Mouse (Mus musculus): ENCODE results near the gene Nkx2-5. TPM values are rescaled to one million over a fixed set of nuclear protein-coding genes. Genes with fewer than 3 reads are reported as not detected.

Nkx2-5 gene
- polyA plus RNA-seq, 1 experiment from 2014 or later: 0.09 TPM

DNA sequence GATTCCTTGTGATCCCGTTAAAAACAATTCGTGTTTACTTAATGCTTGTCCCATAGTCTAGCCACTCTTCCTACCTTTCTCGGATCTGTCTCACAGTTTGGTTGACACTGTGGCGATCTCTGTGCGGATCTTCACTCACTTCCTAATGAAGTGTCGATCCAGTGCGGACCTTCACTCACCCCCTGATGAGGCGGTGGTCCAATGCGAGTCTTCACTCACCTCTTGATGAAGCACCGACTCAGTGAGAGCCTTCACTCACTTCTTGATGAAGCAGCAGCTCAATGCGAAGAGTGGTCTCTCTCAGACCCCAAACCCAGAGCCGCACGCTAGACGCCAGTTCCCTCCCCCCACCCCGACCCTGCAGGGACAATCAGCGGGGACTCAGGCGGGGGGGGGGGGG is 18.7 kb downstream of the Nkx2-5 start:
- no peak overlapping the region for H3K27ac ChIP-seq (replicated peaks)
- H3K9ac ChIP-seq: no peak overlapping the region
- no peak overlapping the region for H3K4me3 ChIP-seq
- no peak overlapping the region for H3K4me2 ChIP-seq
- no peaks in the 10 kb centered on the region for H3K9me3 ChIP-seq
- no peak for ATAC-seq (ENCODE audit: low FRiP score, low read depth)
- WGBS: 77% methylated on average over 15 of the region's 17 CpGs
- H3K36me3 ChIP-seq: no peaks in the 10 kb centered on the region
- no peaks in the 10 kb centered on the region for H3K27me3 ChIP-seq
- H3K4me1 ChIP-seq (replicated peaks): no peaks in the 10 kb centered on the region

DNA sequence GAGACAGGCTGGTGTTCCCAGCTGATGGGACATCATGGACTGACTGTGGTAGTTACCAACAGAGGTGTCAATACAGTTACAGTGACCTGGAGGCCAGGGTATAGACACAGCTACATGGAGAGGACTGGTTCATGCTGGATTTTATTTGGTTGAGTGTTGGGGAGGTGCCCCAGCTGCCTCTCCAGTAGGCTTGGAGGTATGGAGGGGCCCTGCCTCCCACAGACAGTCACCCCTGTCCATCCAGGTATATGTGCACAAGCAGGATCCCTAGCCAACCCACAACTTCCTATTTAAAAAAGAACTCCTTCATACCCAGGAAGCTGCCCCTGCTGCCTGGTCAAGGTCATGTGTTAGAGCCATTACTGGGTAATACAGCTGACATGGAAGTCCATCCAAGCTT is 27.0 kb downstream of the Nkx2-5 start:
- no peak overlapping the region for H3K27ac ChIP-seq (replicated peaks)
- H3K9ac ChIP-seq: no peak overlapping the region
- no peaks in the 10 kb centered on the region for H3K36me3 ChIP-seq
- H3K9me3 ChIP-seq: no peaks in the 10 kb centered on the region
- no peaks in the 10 kb centered on the region for H3K27me3 ChIP-seq
- H3K4me3 ChIP-seq: no peak overlapping the region
- no peak for ATAC-seq (ENCODE audit: low FRiP score, low read depth)
- no peak overlapping the region for H3K4me2 ChIP-seq
- no peaks in the 10 kb centered on the region for H3K4me1 ChIP-seq (replicated peaks)

- ATAC-seq (ENCODE audit: low FRiP score, low read depth): no peak
- 83% methylated on average over 6 of the region's 6 CpGs for WGBS
- no peak overlapping the region for H3K4me2 ChIP-seq
Observed at GRCm38 (mm10) chr17:26816810-26817209, 28.0 kb downstream of the Nkx2-5 start.

DNA sequence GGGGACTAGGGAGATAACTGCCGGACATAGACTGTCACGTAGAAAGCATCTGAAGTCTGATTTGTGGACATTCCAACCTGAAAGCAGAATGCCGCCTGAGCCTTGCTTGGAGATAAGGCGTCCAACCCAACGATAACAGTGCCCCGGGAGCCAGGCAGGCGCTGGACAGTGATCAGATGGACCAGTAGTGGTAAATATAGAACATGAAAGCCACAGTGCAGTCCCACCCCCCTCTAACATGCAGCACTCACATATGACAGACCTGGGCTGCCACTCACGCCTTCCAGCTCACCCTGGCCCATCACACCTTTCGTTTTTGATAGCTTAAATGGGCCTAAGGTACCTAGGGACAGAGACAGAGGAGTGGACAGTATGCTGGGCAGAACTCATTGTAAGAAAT is 31.3 kb downstream of the Nkx2-5 start:
- H3K4me2 ChIP-seq: no peak overlapping the region
- ATAC-seq (ENCODE audit: low FRiP score, low read depth): no peak
- no peaks in the 10 kb centered on the region for H3K27me3 ChIP-seq
- no peaks in the 10 kb centered on the region for H3K36me3 ChIP-seq
- H3K4me1 ChIP-seq (replicated peaks): no peaks in the 10 kb centered on the region
- H3K4me3 ChIP-seq: no peak overlapping the region
- no peaks in the 10 kb centered on the region for H3K9me3 ChIP-seq
- H3K9ac ChIP-seq: no peak overlapping the region
- 87% methylated on average over 9 of the region's 9 CpGs for WGBS
- no peak overlapping the region for H3K27ac ChIP-seq (replicated peaks)

More at GRCm38 (mm10) chr17:26816810-26817209, 28.0 kb downstream of the Nkx2-5 start:
- Histone ChIP-seq H3K9ac (no peak overlapping the region), H3K4me1 (replicated peaks) (no peaks in the 10 kb centered on the region), H3K27me3 (no peaks in the 10 kb centered on the region), H3K9me3 (no peaks in the 10 kb centered on the region), H3K4me3 (no peak overlapping the region), H3K36me3 (no peaks in the 10 kb centered on the region), H3K27ac (replicated peaks) (no peak overlapping the region)

GRCm38 (mm10) chr17:26812607-26813006 is 32.2 kb downstream of the Nkx2-5 start:
- WGBS: 80% methylated on average over 2 of the region's 2 CpGs
- H3K27ac ChIP-seq (replicated peaks): no peak overlapping the region
- H3K9me3 ChIP-seq: no peaks in the 10 kb centered on the region
- H3K4me3 ChIP-seq: no peak overlapping the region
- no peak for ATAC-seq (ENCODE audit: low FRiP score, low read depth)
- no peak overlapping the region for H3K9ac ChIP-seq
- H3K4me1 ChIP-seq (replicated peaks): no peaks in the 10 kb centered on the region
- no peak overlapping the region for H3K4me2 ChIP-seq
- H3K36me3 ChIP-seq: no peaks in the 10 kb centered on the region
- no peaks in the 10 kb centered on the region for H3K27me3 ChIP-seq

DNA sequence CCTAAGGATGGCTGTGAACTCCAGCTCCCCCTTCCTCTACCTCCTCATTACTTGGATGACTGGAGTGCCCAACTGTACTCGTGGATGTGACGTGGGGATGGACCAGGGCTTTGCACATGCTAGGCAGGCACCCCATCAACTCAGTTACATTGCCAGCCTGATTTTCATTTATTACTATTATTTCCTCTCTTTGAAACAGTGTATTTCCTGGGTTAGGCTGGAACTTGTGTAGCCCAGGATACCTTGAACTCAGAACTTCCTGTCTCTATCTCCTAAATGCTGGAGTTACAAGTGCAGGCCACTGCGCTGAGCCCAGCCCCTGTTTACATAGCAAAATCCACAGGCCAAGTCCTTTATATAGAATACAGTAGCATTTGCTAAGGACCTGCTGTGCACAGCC is 41.9 kb downstream of the Nkx2-5 start:
- H3K27ac ChIP-seq (replicated peaks): no peak overlapping the region
- WGBS: 84% methylated on average over 3 of the region's 3 CpGs
- H3K4me3 ChIP-seq: no peak overlapping the region
- no peak overlapping the region for H3K4me2 ChIP-seq
- H3K4me1 ChIP-seq (replicated peaks): no peaks in the 10 kb centered on the region
- no peak overlapping the region for H3K9ac ChIP-seq
- ATAC-seq (ENCODE audit: low FRiP score, low read depth): no peak
- no peaks in the 10 kb centered on the region for H3K27me3 ChIP-seq
- no peaks in the 10 kb centered on the region for H3K36me3 ChIP-seq
- H3K9me3 ChIP-seq: no peaks in the 10 kb centered on the region

- H3K36me3 ChIP-seq: peaks cover 9% of the 10 kb centered on the region
Observed at GRCm38 (mm10) chr17:26797379-26798128, 47.3 kb downstream of the Nkx2-5 start.

GRCm38 (mm10) chr17:26795386-26795785 is 49.4 kb downstream of the Nkx2-5 start:
- Histone ChIP-seq H3K4me2 (no peak overlapping the region), H3K9me3 (no peaks in the 10 kb centered on the region), H3K27ac (replicated peaks) (no peak overlapping the region), H3K4me1 (replicated peaks) (no peaks in the 10 kb centered on the region), H3K27me3 (no peaks in the 10 kb centered on the region), H3K9ac (no peak overlapping the region), H3K36me3 (peaks cover 28% of the 10 kb centered on the region), H3K4me3 (no peak overlapping the region)
- WGBS: 81% methylated on average over 7 of the region's 7 CpGs
- ATAC-seq (ENCODE audit: low FRiP score, low read depth): no peak

More at GRCm38 (mm10) chr17:26797379-26798128, 47.3 kb downstream of the Nkx2-5 start:
- WGBS: 80% methylated on average over 6 of the region's 6 CpGs
- Histone ChIP-seq H3K4me2 (no peak overlapping the region), H3K9me3 (no peaks in the 10 kb centered on the region), H3K27ac (replicated peaks) (no peak overlapping the region), H3K4me1 (replicated peaks) (no peaks in the 10 kb centered on the region), H3K27me3 (no peaks in the 10 kb centered on the region), H3K9ac (no peak overlapping the region), H3K4me3 (no peak overlapping the region)
- ATAC-seq (ENCODE audit: low FRiP score, low read depth): no peak

DNA sequence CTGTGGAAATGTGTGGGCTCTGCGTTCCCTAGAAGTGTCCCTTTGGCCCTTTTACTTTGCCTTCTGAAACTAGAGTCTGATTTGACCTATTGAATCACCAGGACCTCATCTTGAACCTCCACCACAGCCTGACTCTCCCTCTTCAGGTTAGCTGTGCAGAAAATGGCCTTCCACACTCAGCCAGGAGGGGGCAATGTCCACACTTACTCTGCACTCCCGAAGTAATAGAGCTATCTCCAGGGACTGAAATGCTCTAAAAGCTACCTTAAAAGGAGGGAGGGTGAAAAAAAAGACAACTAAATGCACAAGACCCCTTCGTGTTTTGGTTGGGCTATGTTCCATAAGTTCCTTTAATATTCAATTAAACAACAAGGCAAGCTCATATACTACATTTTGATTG is 50.1 kb downstream of the Nkx2-5 start:
- H3K36me3 ChIP-seq: peaks cover 33% of the 10 kb centered on the region
- no peak overlapping the region for H3K9ac ChIP-seq
- no peaks in the 10 kb centered on the region for H3K4me1 ChIP-seq (replicated peaks)
- H3K4me2 ChIP-seq: no peak overlapping the region
- no peaks in the 10 kb centered on the region for H3K9me3 ChIP-seq
- no peak overlapping the region for H3K4me3 ChIP-seq
- no peak overlapping the region for H3K27ac ChIP-seq (replicated peaks)
- ATAC-seq (ENCODE audit: low FRiP score, low read depth): no peak
- no peaks in the 10 kb centered on the region for H3K27me3 ChIP-seq
- 24% methylated on average over 3 of the region's 3 CpGs for WGBS

DNA sequence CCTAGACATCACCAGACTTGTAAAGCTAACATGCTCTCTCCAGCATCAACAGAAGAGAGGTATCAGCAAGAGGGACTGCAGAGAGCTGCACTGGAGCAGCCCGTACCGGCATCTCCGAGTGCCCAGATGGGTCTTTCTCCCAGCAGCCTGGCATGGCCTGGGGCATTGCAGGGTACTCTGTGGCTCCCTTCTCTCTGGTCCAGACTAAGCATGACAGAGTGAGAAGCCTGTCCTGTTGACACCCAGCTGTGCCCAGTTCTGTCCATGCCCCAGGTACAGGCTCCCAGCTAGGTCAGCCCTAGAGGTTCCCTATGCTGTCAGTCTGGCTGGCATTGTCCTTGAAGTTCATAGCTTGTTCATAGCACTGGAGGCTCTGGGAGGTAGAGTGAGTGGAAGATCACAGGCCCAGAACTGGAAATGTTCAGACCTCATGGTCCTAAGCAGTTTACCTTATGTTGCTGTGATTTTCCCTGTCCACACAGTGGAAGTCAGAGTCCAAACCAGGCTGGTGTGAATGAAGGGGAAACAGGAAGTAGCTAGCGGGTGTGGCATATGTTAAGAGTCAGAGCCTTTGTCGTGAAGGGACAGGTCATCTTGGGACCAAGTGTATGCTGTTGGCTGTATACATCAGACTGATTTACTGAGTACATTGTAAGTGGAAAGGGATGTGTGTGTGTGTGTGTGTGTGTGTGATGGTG is 51.6 kb downstream of the Nkx2-5 start:
- 82% methylated on average over 5 of the region's 5 CpGs for WGBS
- ATAC-seq (ENCODE audit: low FRiP score, low read depth): no peak
- no peaks in the 10 kb centered on the region for H3K27me3 ChIP-seq
- H3K4me1 ChIP-seq (replicated peaks): no peaks in the 10 kb centered on the region
- no peak overlapping the region for H3K4me3 ChIP-seq
- no peak overlapping the region for H3K4me2 ChIP-seq
- H3K9me3 ChIP-seq: no peaks in the 10 kb centered on the region
- peaks cover 49% of the 10 kb centered on the region for H3K36me3 ChIP-seq
- no peak overlapping the region for H3K9ac ChIP-seq
- H3K27ac ChIP-seq (replicated peaks): no peak overlapping the region

DNA sequence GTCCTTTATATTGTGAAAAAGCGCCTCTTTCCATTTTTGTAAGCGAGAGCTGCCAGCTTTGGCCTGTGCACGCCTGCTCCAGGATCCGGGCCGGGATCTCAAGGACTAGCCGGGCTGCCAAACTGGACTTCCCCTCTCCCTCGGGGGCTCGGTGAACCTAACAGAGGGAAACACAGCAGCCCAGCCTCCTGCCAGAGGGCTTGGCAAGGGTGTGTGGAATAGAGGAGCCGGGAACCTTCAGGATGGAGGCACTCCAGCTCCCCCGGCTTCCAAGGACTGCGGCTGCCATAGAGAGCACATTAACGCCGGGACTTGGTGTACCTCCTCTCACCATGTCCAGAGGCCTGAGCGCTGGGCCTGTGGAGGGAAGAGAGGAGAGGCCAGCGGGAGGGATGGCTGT is 52.7 kb downstream of the Nkx2-5 start:
- 88% methylated on average over 15 of the region's 15 CpGs for WGBS
- Histone ChIP-seq H3K36me3 (peaks cover 54% of the 10 kb centered on the region), H3K9ac (no peak overlapping the region), H3K4me3 (no peak overlapping the region), H3K27me3 (no peaks in the 10 kb centered on the region), H3K27ac (replicated peaks) (no peak overlapping the region), H3K9me3 (no peaks in the 10 kb centered on the region), H3K4me2 (no peak overlapping the region), H3K4me1 (replicated peaks) (no peaks in the 10 kb centered on the region)
- no peak for ATAC-seq (ENCODE audit: low FRiP score, low read depth)

DNA sequence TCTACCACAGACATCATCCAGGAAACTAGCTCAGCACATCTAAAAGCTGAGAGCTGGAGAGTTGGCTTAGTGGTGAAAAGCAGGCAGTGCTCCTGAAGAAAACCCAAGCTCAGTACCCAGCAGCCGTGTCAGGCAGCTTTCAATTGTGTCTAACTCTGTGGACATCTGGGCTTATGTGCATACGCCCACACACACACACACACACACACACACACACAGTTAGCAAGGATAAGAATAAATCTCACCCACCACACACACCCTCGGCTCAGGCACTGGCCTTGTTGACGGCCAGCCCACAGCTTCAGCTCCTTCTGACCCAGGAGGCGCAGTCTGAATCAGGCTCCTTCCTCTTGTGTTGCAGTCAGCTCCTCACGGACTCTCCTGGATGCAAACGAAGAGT is 53.2 kb downstream of the Nkx2-5 start:
- no peaks in the 10 kb centered on the region for H3K9me3 ChIP-seq
- ATAC-seq (ENCODE audit: low FRiP score, low read depth): no peak
- H3K36me3 ChIP-seq: peaks cover 59% of the 10 kb centered on the region
- H3K9ac ChIP-seq: no peak overlapping the region
- H3K4me3 ChIP-seq: no peak overlapping the region
- H3K4me2 ChIP-seq: no peak overlapping the region
- 88% methylated on average over 7 of the region's 7 CpGs for WGBS
- H3K27ac ChIP-seq (replicated peaks): no peak overlapping the region
- H3K27me3 ChIP-seq: no peaks in the 10 kb centered on the region
- H3K4me1 ChIP-seq (replicated peaks): no peaks in the 10 kb centered on the region
